Mouse (Mus musculus) liver, adult (tissue): Measurements from ENCODE around the gene Ar.

Experiments used
- GATA4 ChIP-seq: IDR thresholded peaks from 2 replicates; pipeline ENCODE4 v1.6.1; 2014; ENCODE audit warnings: mild to moderate bottlenecking, low read length; ENCODE audit not compliant: insufficient replicate concordance

The Ar gene

DNA sequence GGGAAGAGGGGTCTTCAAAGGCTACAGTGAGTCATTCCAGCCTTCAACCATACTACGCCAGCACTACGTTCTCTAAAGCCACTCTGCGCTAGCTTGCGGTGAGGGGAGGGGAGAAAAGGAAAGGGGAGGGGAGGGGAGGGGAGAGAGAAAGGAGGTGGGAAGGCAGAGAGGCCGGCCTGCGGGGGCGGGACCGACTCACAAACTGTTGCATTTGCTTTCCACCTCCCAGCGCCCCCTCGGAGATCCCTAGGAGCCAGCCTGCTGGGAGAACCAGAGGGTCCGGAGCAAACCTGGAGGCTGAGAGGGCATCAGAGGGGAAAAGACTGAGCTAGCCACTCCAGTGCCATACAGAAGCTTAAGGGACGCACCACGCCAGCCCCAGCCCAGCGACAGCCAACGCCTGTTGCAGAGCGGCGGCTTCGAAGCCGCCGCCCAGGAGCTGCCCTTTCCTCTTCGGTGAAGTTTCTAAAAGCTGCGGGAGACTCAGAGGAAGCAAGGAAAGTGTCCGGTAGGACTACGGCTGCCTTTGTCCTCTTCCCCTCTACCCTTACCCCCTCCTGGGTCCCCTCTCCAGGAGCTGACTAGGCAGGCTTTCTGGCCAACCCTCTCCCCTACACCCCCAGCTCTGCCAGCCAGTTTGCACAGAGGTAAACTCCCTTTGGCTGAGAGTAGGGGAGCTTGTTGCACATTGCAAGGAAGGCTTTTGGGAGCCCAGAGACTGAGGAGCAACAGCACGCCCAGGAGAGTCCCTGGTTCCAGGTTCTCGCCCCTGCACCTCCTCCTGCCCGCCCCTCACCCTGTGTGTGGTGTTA, at the start of gene Ar:
Ar (plus strand) TSS at position 239 of the 812 bp plus-strand sequence.
- TF ChIP-seq GATA4 = no peak

DNA sequence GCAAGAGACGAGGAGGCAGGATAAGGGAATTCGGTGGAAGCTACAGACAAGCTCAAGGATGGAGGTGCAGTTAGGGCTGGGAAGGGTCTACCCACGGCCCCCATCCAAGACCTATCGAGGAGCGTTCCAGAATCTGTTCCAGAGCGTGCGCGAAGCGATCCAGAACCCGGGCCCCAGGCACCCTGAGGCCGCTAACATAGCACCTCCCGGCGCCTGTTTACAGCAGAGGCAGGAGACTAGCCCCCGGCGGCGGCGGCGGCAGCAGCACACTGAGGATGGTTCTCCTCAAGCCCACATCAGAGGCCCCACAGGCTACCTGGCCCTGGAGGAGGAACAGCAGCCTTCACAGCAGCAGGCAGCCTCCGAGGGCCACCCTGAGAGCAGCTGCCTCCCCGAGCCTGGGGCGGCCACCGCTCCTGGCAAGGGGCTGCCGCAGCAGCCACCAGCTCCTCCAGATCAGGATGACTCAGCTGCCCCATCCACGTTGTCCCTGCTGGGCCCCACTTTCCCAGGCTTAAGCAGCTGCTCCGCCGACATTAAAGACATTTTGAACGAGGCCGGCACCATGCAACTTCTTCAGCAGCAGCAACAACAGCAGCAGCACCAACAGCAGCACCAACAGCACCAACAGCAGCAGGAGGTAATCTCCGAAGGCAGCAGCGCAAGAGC, 1.3 kb downstream of the Ar start:
- no peak for TF ChIP-seq GATA4

DNA sequence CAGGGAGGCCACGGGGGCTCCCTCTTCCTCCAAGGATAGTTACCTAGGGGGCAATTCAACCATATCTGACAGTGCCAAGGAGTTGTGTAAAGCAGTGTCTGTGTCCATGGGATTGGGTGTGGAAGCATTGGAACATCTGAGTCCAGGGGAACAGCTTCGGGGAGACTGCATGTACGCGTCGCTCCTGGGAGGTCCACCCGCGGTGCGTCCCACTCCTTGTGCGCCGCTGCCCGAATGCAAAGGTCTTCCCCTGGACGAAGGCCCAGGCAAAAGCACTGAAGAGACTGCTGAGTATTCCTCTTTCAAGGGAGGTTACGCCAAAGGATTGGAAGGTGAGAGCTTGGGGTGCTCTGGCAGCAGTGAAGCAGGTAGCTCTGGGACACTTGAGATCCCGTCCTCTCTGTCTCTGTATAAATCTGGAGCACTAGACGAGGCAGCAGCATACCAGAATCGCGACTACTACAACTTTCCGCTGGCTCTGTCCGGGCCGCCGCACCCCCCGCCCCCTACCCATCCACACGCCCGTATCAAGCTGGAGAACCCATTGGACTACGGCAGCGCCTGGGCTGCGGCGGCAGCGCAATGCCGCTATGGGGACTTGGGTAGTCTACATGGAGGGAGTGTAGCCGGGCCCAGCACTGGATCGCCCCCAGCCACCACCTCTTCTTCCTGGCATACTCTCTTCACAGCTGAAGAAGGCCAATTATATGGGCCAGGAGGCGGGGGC, 2.0 kb downstream of the Ar start:
- no peak for TF ChIP-seq GATA4

DNA sequence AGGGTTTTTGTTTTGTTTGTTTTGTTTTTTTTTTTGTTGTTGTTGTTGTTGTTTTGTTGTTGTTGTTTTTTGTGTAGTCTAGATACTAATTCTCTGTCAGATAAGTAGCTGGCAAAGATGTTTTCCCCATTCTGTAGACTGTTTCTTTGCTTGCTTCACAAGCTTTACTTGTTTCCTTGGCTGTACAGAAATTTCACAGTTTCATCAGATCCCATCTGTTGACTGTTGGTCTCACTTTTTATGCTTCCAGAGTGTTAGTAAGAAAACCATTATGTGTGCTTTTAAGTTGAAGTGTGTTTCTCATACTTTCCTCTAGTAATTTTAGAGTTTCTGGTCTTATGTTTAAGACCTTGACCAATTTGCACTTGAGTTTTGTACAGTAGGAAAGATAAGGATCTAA, 41.2 kb downstream of the Ar start:
- no peak for TF ChIP-seq GATA4

DNA sequence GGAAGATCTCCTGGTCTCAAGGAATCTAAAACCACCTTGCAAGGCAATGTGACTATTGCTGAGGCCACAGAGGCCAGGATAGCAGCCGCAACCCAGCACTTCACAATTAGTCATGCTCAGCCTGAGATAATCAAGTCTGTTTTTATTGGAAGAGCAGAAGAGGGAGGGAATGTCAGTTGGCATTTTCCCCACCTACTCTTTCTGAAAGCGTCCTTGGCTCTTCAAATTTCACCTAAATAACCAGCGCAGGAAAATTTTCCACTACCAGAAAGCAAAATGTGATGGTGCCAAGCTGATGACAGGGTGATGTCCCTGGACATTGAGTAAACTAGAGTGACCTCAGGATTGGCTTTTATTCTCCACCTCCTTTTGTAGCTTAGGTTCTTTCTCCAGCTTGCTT, 57.2 kb downstream of the Ar start:
- TF ChIP-seq GATA4 = no peak

DNA sequence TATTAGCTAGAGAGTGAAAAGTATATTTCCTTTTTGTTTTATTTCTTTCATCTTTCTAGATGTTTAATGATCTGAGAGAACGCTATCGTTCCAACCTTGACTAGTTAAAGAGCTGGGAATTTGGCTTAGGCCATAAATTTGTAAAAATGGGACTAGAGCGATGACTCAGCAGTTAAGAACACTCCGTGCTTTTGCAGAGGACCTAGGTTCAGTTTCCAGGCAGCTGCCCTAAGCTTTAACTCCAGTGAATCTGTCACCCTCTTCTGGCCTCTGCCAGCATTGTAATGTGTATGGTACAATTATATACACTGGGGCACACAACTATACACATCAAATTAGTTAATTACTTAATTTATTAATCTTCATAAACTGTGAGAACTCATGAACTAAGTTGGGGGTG, 58.6 kb downstream of the Ar start:
- TF ChIP-seq GATA4 = no peak

DNA sequence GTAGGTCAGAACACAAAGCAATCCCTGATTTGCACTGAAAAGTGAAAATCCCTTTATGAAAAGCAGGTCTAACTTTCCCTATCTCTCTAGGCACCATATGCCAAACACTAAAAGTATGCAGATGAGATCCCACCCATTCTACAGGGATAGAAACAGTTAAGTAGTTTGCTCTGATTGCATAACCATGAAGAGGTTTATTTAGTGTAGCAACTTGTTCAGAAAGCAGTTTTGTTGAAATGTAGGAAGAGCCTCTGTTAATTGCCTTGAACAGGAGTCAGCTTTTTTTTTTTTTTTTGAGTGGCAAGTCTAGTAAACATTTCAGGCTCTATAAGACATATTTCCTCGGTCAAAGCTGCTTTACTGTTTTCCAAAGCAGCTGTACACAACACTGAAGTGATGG, 67.5 kb downstream of the Ar start:
- TF ChIP-seq GATA4 = no peak

DNA sequence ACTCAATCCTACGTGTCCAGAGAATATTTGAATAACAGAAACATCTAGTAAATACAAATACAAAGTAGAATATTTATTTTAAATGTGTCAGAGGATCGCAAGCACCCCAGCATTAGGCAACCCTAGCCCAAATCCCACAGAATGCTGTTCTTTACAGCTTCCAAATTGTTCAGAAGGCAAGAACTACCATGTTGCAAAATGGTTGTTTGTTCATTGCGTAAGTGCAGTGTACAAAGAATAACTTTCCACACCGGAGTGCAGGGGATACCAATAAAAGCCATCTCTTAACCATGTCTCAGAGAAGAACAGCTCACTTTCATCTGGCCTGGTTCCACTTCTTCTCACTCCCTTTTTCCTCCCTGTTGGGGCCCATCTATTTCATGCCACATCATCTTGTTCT, 90.4 kb downstream of the Ar start:
- TF ChIP-seq GATA4 = no peak

DNA sequence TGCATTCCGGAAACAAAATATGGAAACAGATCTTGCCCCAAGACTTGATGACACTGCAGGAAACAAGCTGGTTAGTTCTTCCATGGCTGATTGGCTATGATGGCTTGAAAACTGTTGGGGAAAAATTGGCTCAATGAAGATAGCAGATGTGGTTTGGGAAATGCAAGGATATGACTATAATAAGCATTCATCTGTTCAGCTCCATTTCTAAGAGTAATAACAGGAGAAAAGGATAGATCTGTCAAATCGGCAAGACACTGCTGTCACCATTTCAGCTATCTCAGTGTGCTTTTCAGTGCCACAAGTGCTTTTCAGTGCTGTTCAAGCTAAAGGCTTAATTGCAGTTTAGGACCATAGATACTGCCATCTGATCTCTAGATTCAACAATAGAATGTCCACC, 96.5 kb downstream of the Ar start:
- TF ChIP-seq GATA4 = no peak

DNA sequence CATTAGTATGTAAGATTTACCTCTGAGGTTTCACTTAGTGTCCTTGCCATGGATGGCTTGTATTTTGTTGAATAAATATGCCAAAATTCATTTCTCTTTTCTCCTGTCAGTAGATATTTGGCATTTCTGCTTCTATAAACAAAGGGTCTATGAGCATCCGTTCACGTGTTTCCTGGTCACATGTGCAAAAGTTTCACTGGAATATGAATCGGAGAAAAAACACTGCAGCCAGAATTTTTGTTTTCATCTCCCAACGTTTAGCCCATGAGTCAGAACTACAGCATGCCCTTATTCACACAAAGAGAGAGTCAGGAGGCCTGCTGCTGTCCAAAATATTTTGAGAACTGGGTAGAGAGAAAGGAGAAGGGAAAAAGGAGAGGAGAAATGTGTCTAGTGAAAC, 99.8 kb downstream of the Ar start:
- no peak for TF ChIP-seq GATA4

DNA sequence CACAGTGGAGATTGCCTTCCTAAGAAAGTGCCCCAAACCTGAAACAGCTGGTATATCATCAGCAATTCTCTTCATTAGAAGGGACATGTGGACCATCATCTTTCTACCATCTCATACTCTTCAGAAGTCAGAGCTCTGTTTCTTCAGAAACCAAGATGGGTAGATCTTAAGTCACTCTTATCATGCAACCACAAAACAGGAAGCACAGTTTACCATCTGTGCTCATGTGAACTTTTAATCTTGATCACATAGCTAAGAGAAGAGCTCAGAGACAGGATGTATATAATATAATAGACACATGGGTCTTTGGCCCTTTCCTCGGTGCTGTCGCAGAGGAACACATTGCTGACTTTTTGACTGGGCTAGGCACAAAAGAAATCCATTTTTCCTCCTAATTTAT, 111.1 kb downstream of the Ar start:
- no peak for TF ChIP-seq GATA4

DNA sequence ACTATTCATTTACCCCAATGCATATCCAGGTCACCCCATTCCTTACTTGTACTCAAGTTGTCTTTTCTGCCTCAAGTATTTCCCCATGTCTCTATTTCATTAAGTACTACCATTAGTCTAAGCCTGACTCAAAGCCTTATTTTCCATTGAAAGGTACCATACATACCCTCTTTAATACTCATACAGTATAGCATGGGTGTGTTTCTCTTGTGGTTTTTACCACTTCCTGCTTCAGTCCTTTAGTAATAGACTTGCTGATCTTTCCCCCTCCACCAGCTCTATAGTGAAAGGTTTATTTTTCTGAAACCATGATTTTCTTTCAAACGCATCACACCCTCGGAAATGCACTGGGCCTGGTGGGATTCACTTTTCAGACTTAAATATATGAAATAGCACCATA, 117.2 kb downstream of the Ar start:
- no peak for TF ChIP-seq GATA4

DNA sequence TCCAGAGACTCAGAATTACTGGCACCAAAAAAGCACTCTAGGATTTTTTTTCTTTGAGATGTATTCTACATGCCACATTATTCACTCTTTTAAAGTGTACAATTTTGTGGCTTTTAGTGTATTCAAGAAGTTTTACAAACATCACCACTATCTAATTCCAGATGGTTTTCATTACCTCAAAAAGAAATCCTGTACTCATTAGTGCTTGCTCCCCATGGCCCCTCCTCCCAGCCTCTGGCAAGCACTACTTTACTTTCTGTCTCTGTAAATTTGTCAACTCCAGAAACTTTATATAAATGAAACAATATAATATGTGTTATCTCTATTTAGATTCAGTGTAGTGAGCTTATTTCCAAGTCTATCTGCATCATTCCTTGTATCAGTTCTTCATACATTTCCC, 122.8 kb downstream of the Ar start:
- TF ChIP-seq GATA4 = no peak

DNA sequence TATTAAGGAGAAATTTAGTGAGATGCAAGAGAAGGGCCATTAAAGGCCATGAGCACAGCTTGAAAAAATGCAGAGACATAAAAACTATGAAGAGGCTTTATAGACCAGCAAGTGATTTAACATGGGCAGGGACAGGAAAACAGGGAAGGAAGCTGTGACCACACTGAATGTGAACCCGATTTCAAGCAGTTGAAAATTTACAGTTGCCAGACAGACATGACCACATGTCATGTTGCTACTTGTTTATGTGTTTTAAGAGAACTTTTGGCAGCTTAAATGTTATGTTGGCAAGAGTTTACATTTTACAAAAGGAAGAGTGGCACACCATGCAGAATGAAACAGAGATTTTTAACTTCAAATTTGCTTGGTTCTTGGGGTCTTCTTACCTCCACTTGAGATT, 143.2 kb downstream of the Ar start:
- no peak for TF ChIP-seq GATA4

DNA sequence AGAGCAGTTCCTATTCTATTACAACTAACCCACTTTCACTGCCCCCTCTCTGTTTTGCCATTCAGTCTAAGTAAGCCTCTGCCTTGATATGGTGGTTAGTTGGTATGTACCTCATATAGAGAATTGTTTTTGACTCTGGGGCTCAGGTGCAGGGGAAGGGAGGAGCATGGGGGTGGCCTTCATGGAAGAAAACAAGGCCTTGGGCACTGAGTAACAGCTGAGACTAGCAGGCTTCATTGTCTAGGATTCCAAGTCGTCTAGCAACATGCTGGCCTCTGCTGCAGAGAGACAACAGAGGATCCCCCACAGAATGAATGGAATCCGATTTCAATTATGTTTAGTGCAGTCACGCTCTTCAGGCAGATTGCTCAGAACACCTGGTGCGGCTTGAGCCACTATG, 152.1 kb downstream of the Ar start:
- TF ChIP-seq GATA4 = no peak

DNA sequence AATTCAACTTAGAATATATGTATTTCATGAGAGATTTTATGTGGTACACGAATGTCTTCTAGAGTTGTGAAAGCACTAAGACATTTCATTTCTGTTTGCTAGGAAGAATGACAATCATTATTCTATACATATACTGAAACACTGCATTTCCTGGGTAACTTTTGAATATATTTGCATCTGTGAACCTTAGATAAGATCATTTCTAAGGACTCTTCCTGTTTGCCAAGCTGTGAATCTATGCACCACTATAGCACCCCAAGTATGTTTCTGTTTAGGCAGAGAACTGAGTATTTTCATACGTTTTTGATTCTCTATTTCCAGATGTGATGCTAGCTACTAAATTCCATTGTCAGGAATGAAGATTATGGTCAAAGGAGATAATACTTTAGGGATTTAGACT, 153.4 kb downstream of the Ar start:
- TF ChIP-seq GATA4 = no peak

DNA sequence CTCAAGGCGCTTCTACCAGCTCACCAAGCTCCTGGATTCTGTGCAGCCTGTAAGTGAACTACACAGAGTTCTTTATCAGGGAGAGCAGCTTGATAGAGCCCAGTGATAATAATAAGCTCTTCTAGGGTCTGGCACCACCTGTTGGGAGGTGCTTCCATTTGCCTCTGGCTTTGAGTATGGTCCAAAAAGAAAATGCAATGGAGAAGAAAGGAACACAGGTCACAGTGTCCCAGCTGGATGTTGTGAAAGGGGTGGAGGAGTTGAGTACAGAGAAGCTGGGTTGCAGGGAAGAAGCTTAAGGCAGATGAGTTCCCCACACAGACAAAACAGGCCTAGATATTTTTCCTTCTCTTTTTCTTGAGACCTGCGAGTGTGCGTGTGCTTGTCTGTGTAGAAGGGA, 167.4 kb downstream of the Ar start:
- no peak for TF ChIP-seq GATA4

DNA sequence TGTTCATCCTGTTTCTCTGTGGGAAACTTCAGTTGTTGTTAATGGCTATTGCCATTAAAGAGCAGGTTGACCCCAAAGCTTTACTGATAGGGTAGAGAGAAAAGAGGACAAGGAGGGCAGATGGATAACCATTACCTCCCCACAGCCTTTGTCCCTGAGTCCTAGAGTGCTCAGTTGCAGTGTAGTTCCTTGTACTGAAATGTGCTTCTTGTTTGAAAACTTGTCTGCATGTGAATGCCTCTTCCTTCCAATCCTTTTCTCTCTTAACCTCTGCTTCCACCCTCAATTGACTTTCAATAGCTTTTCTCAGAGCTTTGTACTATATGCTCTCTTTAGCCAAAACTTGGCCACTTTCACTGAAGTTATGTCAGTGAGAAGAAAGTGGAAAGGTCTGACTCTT, 168.9 kb downstream of the Ar start:
- TF ChIP-seq GATA4 = no peak
